Mouse (Mus musculus) left cerebral cortex, postnatal 4 days (tissue): ENCODE data around the gene Gm9495. TPM values are rescaled to one million over a fixed set of nuclear protein-coding genes. Genes with fewer than 3 reads are reported as not detected.
"Not testable (repeated sequence)": the region's sequence is repeated elsewhere in the genome, so short reads cannot be mapped to it uniquely, and the experiment has no call there.

Experiments
- DNase-seq: peaks from one replicate; pipeline ENCODE4 v3.0.0-alpha.2; 2022
- intact Hi-C: fragments of 180-260 bp; cut with DNase I; formaldehyde crosslinking; loops from one replicate; pipeline ENCODE4 v1.15.1; 2025
- total RNA-seq, 2 experiments: library from RNA; stranded (reverse); gene quantifications; 2 replicates each; pipeline ENCODE4 v1.2.3; 2021

The Gm9495 gene
- total RNA-seq: not detected

- DNase-seq, intact Hi-C loops: not testable (repeated sequence)
These were observed at the start of gene Gm9495 for GRCm38 (mm10) chr8:69453465-69453864. Gene Gm9495 (minus strand): TSS chr8:69453565.

- intact Hi-C loops: not testable (repeated sequence)
These were observed 21.6 kb upstream of the Gm9495 start for GRCm38 (mm10) chr8:69474946-69475345.

GRCm38 (mm10) chr8:69420018-69420417 lies 33.3 kb downstream of the Gm9495 start:
- DNase-seq, intact Hi-C loops: not testable (repeated sequence)

More at GRCm38 (mm10) chr8:69474946-69475345, 21.6 kb upstream of the Gm9495 start:
- peak; percentile 8 for DNase-seq

GRCm38 (mm10) chr8:69414326-69414725 lies 39.0 kb downstream of the Gm9495 start:
- DNase-seq: no peak
- intact Hi-C loops: no loop called here

- no peak for DNase-seq
- intact Hi-C loops: no loop called here
These were observed 48.6 kb downstream of the Gm9495 start for GRCm38 (mm10) chr8:69404768-69405167.

GRCm38 (mm10) chr8:69399956-69400443 lies 53.4 kb downstream of the Gm9495 start:
- DNase-seq: no peak
- intact Hi-C loops: no loop called here

- DNase-seq: peak; percentile 40
- intact Hi-C loops: no loop called here
These were observed 54.0 kb downstream of the Gm9495 start for GRCm38 (mm10) chr8:69399181-69399955.

- DNase-seq: no peak
- intact Hi-C loops: no loop called here
These were observed 57.2 kb downstream of the Gm9495 start for GRCm38 (mm10) chr8:69396196-69396595.

GRCm38 (mm10) chr8:69395050-69395789 lies 58.1 kb downstream of the Gm9495 start:
- peak; percentile 93 for DNase-seq
- intact Hi-C loops: no loop called here

- intact Hi-C loops: no loop called here
- no peak for DNase-seq
These were observed 69.0 kb downstream of the Gm9495 start for GRCm38 (mm10) chr8:69384361-69384760.

Other genes starting within 250 kb of the Gm9495 start
- gene Zfp930, start 244.5 kb downstream of the Gm9495 start, total RNA-seq: 10 to 100 TPM; 12.5 to 13.5 TPM
- gene D130040H23Rik, start 182.5 kb downstream of the Gm9495 start, total RNA-seq: 10 to 100 TPM; 24.7 to 31.1 TPM
- not detected for gene Gm7697, start 69.4 kb upstream of the Gm9495 start, total RNA-seq
- gene Zfp868, start 172.0 kb upstream of the Gm9495 start, total RNA-seq: 10 to 100 TPM; 19.9 to 21.6 TPM
- gene Zfp964, start 200.9 kb upstream of the Gm9495 start, total RNA-seq: 1 to 10 TPM; 3.6 to 3.8 TPM